Mouse (Mus musculus) myocyte (in vitro differentiated cells): ENCODE results near the gene Elovl7. TPM values are rescaled to one million over a fixed set of nuclear protein-coding genes. Genes with fewer than 3 reads are reported as not detected.
A peak's percentile ranks its signal among the peaks of the same experiment; 100 is the strongest.

Experiments
- H3K27me3 ChIP-seq: one replicate; pipeline ENCODE4 v1.6.1; 2011; ENCODE audit not compliant: control insufficient read depth, insufficient read depth, insufficient read length
- H3K36me3 ChIP-seq: one replicate; pipeline ENCODE4 v1.6.1; 2011; ENCODE audit not compliant: control insufficient read depth, insufficient read depth
- H3K4me2 ChIP-seq: one replicate; pipeline ENCODE4 v1.6.1; 2011; ENCODE audit warnings: low read depth, control low read depth
- H3K4me3 ChIP-seq: one replicate; pipeline ENCODE4 v1.5.1; 2011; ENCODE audit warnings: mild to moderate bottlenecking, control low read depth, moderate library complexity
- H3K79me2 ChIP-seq: one replicate; pipeline ENCODE4 v1.6.1; 2011; ENCODE audit not compliant: control insufficient read depth, insufficient read depth
- H3ac ChIP-seq: one replicate; pipeline ENCODE4 v1.6.1; 2011; ENCODE audit not compliant: control insufficient read depth, insufficient read length
- CEBPB ChIP-seq: IDR thresholded peaks from 2 replicates; pipeline ENCODE4 v1.6.1; 2011; ENCODE audit warnings: mild to moderate bottlenecking, moderate library complexity; ENCODE audit not compliant: poor library complexity, insufficient read depth, severe bottlenecking
- E2F4 ChIP-seq: IDR thresholded peaks from one replicate; pipeline ENCODE4 v1.6.1; 2011; ENCODE audit warnings: mild to moderate bottlenecking, control low read depth, moderate library complexity; ENCODE audit not compliant: insufficient read depth
- MAX ChIP-seq: IDR thresholded peaks from one replicate; pipeline ENCODE4 v1.6.1; 2011; ENCODE audit warnings: low read depth, mild to moderate bottlenecking, control low read depth
- MYOD1 ChIP-seq, 3 experiments: IDR thresholded peaks; one replicate each; pipeline ENCODE4 v1.6.1; 2011; ENCODE audit warnings: control low read depth in 2 of 3, low read depth in 2 of 3, mild to moderate bottlenecking in 2 of 3, moderate library complexity in 1 of 3; ENCODE audit not compliant: insufficient read length in 2 of 3, control insufficient read depth in 1 of 3
- MYOG ChIP-seq, 3 experiments: IDR thresholded peaks; one replicate each; pipeline ENCODE4 v1.6.1; 2011; ENCODE audit warnings: control low read depth in 2 of 3, low read depth in 2 of 3, mild to moderate bottlenecking in 2 of 3; ENCODE audit not compliant: insufficient read length in 2 of 3, control insufficient read depth in 1 of 3, insufficient read depth in 1 of 3
- POLR2A ChIP-seq: IDR thresholded peaks from one replicate; pipeline ENCODE4 v1.6.1; 2011; ENCODE audit warnings: low read depth, mild to moderate bottlenecking, control low read depth, moderate library complexity; ENCODE audit not compliant: insufficient read length
- POLR2AphosphoS2 ChIP-seq: IDR thresholded peaks from one replicate; pipeline ENCODE4 v1.6.1; 2011; ENCODE audit warnings: low read depth, control low read depth; ENCODE audit not compliant: insufficient read length
- REST ChIP-seq: IDR thresholded peaks from one replicate; pipeline ENCODE4 v1.6.1; 2011; ENCODE audit warnings: mild to moderate bottlenecking, control low read depth, moderate library complexity; ENCODE audit not compliant: insufficient read depth, insufficient read length
- SRF ChIP-seq: IDR thresholded peaks from one replicate; pipeline ENCODE4 v1.6.1; 2011; ENCODE audit warnings: low read depth; ENCODE audit not compliant: control insufficient read depth, insufficient read length
- TCF12 ChIP-seq: IDR thresholded peaks from one replicate; pipeline ENCODE4 v1.6.1; 2011; ENCODE audit warnings: mild to moderate bottlenecking, control low read depth; ENCODE audit not compliant: poor library complexity, insufficient read depth, severe bottlenecking
- TCF3 ChIP-seq: IDR thresholded peaks from one replicate; pipeline ENCODE4 v1.6.1; 2011; ENCODE audit warnings: low read depth, control low read depth; ENCODE audit not compliant: insufficient read length
- USF1 ChIP-seq: IDR thresholded peaks from one replicate; pipeline ENCODE4 v1.6.1; 2011; ENCODE audit warnings: low read depth, mild to moderate bottlenecking, control low read depth, moderate library complexity
- polyA plus RNA-seq: library from polyadenylated mRNA; unstranded; fragments of >200 nt; fragmentation: generic; extraction: Trizol; gene quantifications from one replicate; pipeline ENCODE4 v1.2.1, GENCODE M21; 2012; ENCODE audit warnings: missing spikeins

Gene Elovl7
- polyA plus RNA-seq, 1 experiment: 0.34 TPM

GRCm38 (mm10) chr13:108277320-108277719, 63.1 kb downstream of the Elovl7 start:
- H3K27me3 ChIP-seq: no peaks in the 10 kb centered on the region
- TF ChIP-seq E2F4 (no peak), MAX (no peak), CEBPB (0 out of 2 replicates have a peak, but pooled peaks have one; percentile 17)
- no peaks in the 10 kb centered on the region for H3K36me3 ChIP-seq
- H3K4me3 ChIP-seq: no peak overlapping the region
- no peak overlapping the region for H3K4me2 ChIP-seq
- no peak overlapping the region for H3ac ChIP-seq
- H3K79me2 ChIP-seq: no peaks in the 10 kb centered on the region

DNA sequence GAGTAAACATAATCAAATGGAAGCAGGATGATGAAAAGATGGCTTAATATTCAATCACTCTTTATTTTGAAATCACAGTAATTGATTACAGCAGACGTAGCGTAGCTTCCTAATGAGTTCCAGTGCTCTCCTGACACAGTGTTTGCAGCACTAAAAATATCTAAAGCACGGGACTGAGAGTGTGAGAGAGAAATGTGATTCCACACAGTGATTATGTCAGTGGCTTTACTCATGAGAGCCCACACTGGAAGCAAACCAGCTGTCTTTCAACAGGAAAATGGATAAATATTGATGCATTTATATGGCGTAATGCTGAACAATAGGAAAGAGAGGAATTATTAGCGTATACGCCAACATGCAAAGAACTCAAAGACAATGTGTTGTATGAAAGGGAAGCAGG, 64.4 kb downstream of the Elovl7 start:
- no peak overlapping the region for H3K4me2 ChIP-seq
- H3ac ChIP-seq: no peak overlapping the region
- TF ChIP-seq TCF12 (no peak), POLR2AphosphoS2 (no peak), MYOD1 (IDR thresholded peaks at IDR 0.05; ENCODE audit: control insufficient read depth in 1 of 3, insufficient read length in 2 of 3, low read depth in 2 of 3) (no peak), REST (no peak), MYOG (IDR thresholded peaks at IDR 0.05; ENCODE audit: control insufficient read depth in 1 of 3, insufficient read depth in 1 of 3, insufficient read length in 2 of 3, low read depth in 2 of 3) (no peak), MAX (no peak), CEBPB (no peak), USF1 (no peak), POLR2A (no peak), SRF (no peak), TCF3 (no peak)
- H3K36me3 ChIP-seq: no peaks in the 10 kb centered on the region
- no peaks in the 10 kb centered on the region for H3K79me2 ChIP-seq
- H3K4me3 ChIP-seq: no peak overlapping the region
- H3K27me3 ChIP-seq: no peaks in the 10 kb centered on the region

DNA sequence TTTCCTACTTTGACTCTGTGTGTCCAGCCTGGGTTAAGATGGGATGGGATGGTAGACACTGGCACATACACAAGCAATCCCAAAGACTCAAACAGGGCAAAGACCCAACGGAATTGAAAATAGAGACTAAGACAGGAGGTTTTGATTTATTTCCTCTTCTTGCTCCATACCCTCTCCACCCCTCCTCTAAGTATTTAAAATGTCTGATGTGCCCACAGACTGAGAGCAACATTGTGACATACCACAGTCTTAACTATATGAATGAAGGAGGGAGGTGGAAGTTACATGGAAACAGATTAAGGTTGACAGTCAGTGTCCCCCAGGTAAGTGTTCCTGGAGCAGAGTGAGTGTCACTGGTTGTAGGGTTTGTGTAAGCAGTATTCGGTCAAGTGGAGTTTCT, 70.1 kb downstream of the Elovl7 start:
- Histone ChIP-seq H3K79me2 (no peaks in the 10 kb centered on the region), H3K4me3 (no peak overlapping the region), H3ac (no peak overlapping the region), H3K27me3 (no peaks in the 10 kb centered on the region), H3K36me3 (no peaks in the 10 kb centered on the region), H3K4me2 (no peak overlapping the region)
- no peak for TF ChIP-seq POLR2AphosphoS2
- TF ChIP-seq MYOD1 (IDR thresholded peaks at IDR 0.05; ENCODE audit: control insufficient read depth in 1 of 3, insufficient read length in 2 of 3, low read depth in 2 of 3): no peak
- TF ChIP-seq MAX: no peak

GRCm38 (mm10) chr13:108287953-108288352, 73.7 kb downstream of the Elovl7 start:
- Histone ChIP-seq H3K4me3 (no peak overlapping the region), H3K79me2 (no peaks in the 10 kb centered on the region), H3K4me2 (no peak overlapping the region), H3K36me3 (no peaks in the 10 kb centered on the region), H3ac (no peak overlapping the region), H3K27me3 (no peaks in the 10 kb centered on the region)
- TF ChIP-seq REST (no peak), USF1 (no peak), POLR2A (no peak), TCF3 (no peak), MAX (no peak), MYOD1 (IDR thresholded peaks at IDR 0.05; ENCODE audit: control insufficient read depth in 1 of 3, insufficient read length in 2 of 3, low read depth in 2 of 3) (no peak), MYOG (IDR thresholded peaks at IDR 0.05; ENCODE audit: control insufficient read depth in 1 of 3, insufficient read depth in 1 of 3, insufficient read length in 2 of 3, low read depth in 2 of 3) (no peak), E2F4 (no peak), TCF12 (no peak), SRF (no peak), CEBPB (no peak), POLR2AphosphoS2 (no peak)

GRCm38 (mm10) chr13:108289436-108289835, 75.2 kb downstream of the Elovl7 start:
- Histone ChIP-seq H3K36me3 (no peaks in the 10 kb centered on the region), H3K79me2 (no peaks in the 10 kb centered on the region), H3K4me2 (peak overlapping the region; percentile 42), H3K4me3 (no peak overlapping the region), H3ac (no peak overlapping the region), H3K27me3 (no peaks in the 10 kb centered on the region)
- TF ChIP-seq POLR2AphosphoS2 (no peak), E2F4 (no peak), MYOD1 (IDR thresholded peaks at IDR 0.05; ENCODE audit: control insufficient read depth in 1 of 3, insufficient read length in 2 of 3, low read depth in 2 of 3) (no peak), TCF12 (no peak), USF1 (no peak), REST (no peak), MAX (no peak), TCF3 (no peak), POLR2A (no peak)

DNA sequence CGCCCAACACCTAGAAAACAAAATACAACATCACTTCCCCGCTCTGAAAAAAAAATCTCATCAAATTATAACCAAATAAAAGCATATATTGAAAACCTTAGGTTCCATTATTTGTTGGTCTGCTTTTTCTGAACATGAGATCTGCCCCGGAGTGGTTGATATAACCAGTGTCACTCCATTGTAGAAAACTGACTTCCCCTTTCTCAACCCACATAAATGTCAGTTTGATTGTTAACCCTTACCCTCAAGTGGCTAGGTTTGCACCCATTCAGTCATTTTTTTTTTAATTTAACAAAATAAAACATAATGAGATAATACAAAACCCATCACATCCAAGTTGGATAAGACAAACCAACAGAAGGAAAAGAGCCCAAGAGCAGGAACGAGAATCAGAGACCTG, 76.1 kb downstream of the Elovl7 start:
- H3K79me2 ChIP-seq: no peaks in the 10 kb centered on the region
- no peak overlapping the region for H3K4me2 ChIP-seq
- H3K4me3 ChIP-seq: no peak overlapping the region
- no peak overlapping the region for H3ac ChIP-seq
- no peaks in the 10 kb centered on the region for H3K27me3 ChIP-seq
- TF ChIP-seq MAX (no peak), MYOD1 (IDR thresholded peaks at IDR 0.05; ENCODE audit: control insufficient read depth in 1 of 3, insufficient read length in 2 of 3, low read depth in 2 of 3) (no peak), SRF (no peak), USF1 (no peak), POLR2AphosphoS2 (no peak), POLR2A (no peak), MYOG (IDR thresholded peaks at IDR 0.05; ENCODE audit: control insufficient read depth in 1 of 3, insufficient read depth in 1 of 3, insufficient read length in 2 of 3, low read depth in 2 of 3) (no peak), REST (no peak), TCF3 (no peak), E2F4 (no peak), CEBPB (no peak), TCF12 (no peak)
- H3K36me3 ChIP-seq: no peaks in the 10 kb centered on the region
